Mouse (Mus musculus): Measurements from ENCODE around the gene Fgfr2. TPM values are rescaled to one million over a fixed set of nuclear protein-coding genes. Genes with fewer than 3 reads are reported as not detected.
A peak's percentile ranks its signal among the peaks of the same experiment; 100 is the strongest.
"Not testable (repeated sequence)": the region's sequence is repeated elsewhere in the genome, so short reads cannot be mapped to it uniquely, and the experiment has no call there.

Fgfr2 gene
- total RNA-seq, 2 experiments from 2014 or later: 1.5 to 1.7 TPM

DNA sequence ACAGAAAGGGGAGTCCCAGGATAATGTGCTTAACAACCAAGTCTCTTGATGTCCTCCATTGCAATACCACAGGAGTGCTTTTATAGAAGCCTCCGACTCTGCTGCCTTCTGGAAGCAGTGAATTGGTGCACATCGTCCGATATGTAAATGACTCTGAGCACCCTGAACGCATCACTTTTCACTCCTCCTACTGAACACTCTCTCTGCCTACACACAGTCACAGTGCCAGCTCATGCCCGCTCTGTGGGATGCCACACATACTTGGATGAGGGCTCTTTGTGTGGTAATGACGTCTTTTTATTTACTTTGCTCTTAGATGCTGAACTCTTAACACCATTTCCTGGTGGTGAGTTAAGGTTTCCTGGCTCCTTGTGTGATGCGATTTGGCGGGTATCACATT, 1936.1 kb downstream of the Fgfr2 start:
- intact Hi-C loops (cut with DNase I): loop anchor here (10.0 kb wide), 1 partner anchor 148 kb away; the partner anchor contains the start of gene Fam24a
- no peak for DNase-seq

DNA sequence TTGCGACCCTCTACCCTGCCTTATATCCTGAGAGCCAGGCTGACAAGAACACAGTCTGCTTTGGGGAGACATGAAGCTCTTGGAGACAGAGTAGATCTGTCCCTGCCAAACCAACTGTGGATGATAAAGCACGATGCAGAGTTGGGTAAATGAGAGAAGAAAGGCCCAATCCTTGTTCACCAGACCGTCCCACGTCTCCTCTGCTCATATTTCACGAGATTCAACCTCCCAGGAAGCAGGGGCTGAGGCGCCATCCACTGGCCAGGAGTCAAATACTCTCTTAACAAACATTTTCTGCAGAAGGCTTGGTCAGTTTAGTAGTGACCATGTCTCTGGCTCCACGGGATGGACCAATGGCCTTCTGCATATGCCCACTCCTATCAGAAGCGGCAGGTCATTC, 1938.8 kb downstream of the Fgfr2 start:
- intact Hi-C loops (cut with DNase I): loop anchor here (10.0 kb wide), 1 partner anchor 150 kb away; the partner anchor contains the start of gene Fam24a
- no peak for DNase-seq

DNA sequence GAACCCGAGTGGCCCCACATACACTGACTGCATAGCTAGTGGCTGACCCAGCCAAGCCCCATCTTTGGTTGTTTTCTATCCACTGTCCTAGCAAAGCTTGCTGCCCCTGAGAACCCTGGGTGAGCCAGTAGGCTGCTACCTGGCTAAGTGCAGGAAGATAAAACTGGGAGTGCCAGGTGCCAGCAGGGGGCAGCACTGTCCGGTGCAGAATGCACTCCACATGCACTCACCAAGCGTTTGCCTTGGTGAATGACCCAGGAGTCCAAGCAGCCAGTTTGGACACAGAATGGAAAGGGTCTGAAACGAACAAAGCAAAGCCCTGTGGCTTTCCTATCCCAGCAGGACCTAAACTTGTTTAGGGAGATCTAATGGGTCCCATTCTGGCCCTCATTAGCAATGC, 1940.5 kb downstream of the Fgfr2 start:
- DNase-seq: peak; percentile 11 to 38
- intact Hi-C loops (cut with DNase I): loop anchor here (10.0 kb wide), 1 partner anchor 152 kb away; the partner anchor contains the start of gene Fam24a

DNA sequence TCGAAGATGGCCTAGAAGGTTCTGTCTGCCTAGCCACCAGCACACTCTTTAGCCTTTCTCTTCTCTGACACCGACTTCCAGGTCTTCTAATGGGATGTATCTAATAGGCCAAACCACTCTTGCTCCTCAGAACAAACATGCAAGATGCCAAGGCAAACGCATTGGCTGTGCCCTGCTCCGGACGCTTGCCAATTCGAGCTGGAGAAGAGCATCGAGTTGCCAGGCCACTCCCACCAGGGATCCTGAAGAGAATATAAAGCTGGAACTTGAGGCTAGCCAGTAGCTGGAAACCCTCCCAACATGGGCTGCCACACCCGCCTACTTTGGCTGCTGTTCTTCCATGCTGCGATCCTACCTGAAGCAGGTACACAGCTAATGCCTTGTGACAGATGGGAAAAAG, 1949.0 kb downstream of the Fgfr2 start, which contains the start of gene 5430419D17Rik:
Gene 5430419D17Rik, plus strand, starts transcription at position 282 of the 400 bp plus-strand sequence.
- intact Hi-C loops (cut with DNase I): no loop called here
- no peak for DNase-seq

DNA sequence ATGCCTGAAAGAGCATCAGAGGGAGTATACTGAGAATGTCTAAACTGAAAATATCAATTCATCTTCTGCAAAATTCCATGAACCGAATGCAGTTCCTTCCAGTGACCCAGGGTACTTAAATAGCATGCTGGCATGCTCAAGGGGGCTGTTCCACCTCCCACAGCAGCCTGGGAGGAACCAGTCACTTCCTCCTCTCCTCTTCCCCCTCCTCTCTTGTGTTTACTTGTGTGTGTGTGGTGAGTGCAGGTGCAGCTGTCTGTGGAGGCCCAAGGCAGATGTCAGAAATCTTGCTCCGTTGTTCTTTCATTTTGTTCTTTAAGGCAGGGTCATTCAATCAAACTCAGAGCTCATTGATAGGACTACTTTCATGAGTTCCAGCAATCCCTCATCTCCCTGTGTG, 1954.1 kb downstream of the Fgfr2 start:
- intact Hi-C loops (cut with DNase I): no loop called here
- DNase-seq: no peak

DNA sequence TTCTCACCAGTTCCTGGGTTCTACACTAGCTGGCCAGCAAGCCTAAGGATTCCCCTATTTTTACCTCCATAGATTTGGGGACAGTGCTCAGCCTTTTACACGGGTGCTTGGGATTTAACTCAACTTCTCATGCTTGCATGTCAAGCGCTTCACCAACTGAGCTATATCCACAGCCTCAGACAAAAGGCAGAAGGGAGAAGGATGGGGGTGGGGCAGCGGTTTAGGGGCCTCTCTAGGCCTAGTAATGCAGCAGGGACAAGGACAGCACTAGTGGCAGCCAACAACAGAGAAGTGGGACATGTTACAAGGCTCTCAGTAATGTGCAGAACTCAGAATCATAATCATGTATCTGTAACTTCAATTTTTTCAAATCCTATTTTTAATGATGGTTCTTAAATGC, 1955.4 kb downstream of the Fgfr2 start:
- intact Hi-C loops (cut with DNase I): no loop called here
- no peak for DNase-seq

DNA sequence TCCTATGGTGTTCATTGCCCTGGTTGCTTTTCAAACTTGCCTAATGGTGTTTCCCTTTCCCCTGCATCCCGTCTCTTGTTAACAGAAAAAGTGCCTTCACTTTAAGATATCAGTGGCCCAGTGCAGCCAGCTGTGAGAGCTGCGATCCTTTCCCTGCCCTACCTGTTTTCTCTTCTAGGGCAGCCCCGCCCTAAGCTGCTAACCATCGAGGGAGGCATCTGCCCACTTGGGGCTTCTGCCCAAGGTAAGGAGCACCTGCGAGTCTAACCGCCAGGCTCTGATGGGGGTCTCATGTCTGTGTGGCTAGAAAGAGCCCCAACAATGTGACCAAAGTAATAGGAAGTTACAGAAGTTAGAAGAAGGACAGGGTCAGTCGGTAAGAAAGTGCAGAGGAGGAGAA, 1960.9 kb downstream of the Fgfr2 start:
- DNase-seq: no peak
- intact Hi-C loops (cut with DNase I): no loop called here

DNA sequence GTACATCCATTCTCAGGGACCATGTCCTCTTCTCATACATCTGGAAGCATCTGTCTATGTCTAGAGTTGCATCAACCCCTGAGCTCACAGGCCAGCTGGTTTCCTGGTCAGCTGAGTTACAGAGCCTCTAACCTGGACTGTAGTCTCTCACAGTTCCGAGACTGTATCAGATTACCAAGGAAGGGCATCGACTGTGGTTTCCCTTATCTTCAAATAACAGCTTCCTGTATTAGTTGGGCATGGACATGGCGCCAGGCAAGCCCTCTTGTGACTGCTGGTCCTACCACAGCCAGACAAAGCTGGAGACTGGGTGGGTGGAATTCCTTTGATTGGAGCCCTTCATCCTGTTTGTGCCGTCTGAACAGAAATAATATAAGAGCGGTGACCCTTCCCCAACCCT, 1970.1 kb downstream of the Fgfr2 start:
- intact Hi-C loops (cut with DNase I): no loop called here
- no peak for DNase-seq

DNA sequence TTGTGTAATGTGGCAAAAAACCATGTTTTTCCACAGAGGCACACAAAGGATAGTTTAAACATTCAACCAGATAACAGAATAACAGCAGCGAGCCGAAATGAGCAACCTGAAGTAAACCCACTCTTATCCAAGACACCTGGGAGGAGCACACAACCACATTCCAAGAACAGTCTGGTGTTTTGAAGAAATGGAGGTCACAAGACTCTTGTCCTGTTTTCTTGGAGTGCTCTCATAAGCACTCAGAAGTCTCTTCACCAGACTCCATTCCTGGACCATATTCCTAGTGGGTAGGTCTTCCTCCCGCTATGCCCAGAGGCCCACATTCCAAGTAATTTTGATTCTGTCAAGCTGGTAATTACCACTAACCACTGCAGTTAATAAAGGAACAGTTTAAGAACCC, 1973.0 kb downstream of the Fgfr2 start:
- intact Hi-C loops (cut with DNase I): no loop called here
- DNase-seq: no peak

DNA sequence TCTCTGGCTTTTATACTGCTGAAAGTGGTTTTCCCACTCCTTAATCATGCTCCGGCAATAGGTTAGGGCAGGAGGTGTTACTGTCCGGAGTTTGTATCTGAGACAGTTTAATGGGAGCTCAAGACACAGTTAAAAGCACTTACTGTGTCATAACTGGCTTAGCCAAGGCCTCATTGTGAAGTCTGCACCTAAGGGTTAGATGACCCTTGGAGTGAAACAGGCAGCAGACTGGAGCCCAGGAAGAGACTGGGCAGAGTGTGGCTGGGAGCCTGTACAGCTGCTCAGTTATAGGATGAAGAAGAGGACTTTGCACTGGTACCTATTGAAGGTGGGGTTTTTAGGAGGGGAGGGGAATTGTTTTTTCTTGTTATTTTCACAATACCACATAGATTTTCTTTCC, 1976.9 kb downstream of the Fgfr2 start, which contains the start of gene 4933402N03Rik:
Gene 4933402N03Rik, minus strand, starts transcription at position 101 of the 400 bp plus-strand sequence.
- intact Hi-C loops (cut with DNase I): no loop called here
- no peak for DNase-seq

DNA sequence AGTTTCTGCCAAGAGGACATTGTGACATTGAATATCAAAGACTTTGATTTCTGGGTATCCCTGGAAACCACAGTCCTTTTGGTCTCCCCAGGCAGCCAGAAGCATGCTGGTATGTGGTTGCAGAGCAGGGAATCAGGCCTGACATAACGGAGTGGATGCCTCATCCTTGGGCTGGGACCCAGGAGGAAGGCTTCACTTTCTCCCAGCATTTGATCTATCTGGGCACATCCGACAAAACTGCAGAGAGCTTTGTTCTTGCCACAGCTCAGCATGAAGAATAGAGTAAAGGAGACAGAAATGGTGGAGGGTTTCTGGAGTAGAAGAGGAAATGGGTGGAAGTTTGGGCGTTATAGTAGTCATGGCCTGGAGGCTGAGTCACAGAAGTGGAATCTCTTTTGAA, 1990.0 kb downstream of the Fgfr2 start:
- intact Hi-C loops (cut with DNase I): no loop called here
- no peak for DNase-seq

DNA sequence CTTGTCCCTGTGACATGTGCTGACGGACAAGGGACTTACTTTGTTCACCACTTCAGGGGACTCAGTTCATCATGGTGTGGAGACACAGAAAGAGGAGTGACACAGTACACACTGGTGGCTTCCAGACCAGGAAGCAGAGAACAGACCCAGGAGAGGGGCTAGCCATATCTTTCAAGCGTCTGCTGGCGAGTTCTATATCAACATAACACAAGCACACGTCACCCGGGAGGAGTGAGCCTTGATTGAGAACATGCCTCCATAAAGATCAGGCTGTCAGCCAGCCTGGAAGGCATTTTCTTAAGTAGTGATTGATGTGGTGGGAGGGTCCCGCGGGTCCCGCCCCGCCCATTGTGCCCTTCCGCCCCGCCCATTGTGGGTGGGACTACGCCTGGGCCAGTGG, 1993.1 kb downstream of the Fgfr2 start:
- DNase-seq: no peak
- intact Hi-C loops (cut with DNase I): no loop called here

DNA sequence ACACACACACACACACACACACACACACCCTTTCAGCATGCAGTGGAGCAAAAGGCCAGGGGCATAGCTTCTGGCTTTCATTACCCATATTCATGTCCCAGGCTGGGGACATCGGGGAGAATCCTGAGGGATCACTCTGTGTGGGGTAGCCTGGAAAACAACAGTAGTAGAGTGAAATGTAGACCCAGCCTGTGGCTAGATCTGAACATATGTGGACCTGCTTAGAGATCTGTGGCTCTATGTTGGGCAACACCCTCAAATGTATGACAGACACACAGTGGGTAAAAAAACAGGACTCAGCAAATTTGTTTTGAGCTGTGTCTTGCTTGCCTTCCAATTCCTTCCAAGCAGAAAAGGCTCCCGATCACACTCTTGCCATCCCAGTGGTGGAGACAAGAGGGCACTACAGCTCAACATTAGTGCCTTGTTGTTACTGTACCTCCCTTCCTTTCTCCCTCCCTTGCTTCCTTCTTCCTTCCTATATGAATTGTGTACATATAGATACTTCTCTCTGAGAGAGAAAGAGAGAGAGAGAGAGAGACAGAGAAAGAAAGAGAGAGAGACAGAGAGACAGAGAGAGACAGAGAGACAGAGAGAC, 2000.8 kb downstream of the Fgfr2 start:
- intact Hi-C loops (cut with DNase I): no loop called here
- DNase-seq: no peak

DNA sequence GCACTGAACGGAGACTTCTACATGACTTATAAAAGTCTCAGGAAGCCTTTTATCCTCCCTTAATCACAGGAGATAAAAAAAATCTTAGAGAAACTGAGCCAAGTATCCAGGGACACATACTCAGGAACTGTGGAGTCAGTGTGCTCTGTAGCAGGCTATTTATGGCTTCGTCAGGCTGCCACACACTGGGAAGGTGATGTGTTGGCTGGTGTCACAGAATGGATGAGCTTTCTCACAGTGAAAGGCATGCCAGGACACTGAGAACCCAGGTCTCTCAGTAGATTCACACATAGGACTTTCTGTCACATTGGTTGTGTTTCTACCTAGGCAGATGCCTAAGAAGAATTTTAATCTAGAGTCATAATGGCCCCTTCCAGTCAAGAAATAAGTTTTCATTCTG, 2008.7 kb downstream of the Fgfr2 start:
- intact Hi-C loops (cut with DNase I): loop anchor here (10.0 kb wide), 1 partner anchor 220 kb away; the partner anchor contains the start of gene Fam24a
- no peak for DNase-seq

DNA sequence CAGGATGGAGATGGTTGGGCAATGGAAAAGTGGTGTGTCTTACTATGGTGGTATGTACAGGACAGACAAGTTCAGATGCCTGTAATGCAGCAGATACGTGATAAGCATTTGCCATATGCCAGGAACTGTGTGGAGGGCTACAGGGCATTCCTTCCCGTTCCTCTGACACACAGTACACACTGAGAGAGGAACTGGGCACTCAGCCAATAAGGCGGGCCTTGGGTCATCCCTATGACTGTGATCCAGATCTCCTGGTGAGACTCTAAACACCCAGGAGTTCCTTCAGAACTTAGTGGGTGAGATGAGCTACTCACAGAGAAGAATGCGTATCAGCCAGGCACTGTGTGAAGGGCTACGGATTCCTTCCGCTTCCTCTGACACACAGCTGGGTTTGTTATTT, 2009.5 kb downstream of the Fgfr2 start:
- no peak for DNase-seq
- intact Hi-C loops (cut with DNase I): loop anchor here (10.0 kb wide), 1 partner anchor 221 kb away; the partner anchor contains the start of gene Fam24a

DNA sequence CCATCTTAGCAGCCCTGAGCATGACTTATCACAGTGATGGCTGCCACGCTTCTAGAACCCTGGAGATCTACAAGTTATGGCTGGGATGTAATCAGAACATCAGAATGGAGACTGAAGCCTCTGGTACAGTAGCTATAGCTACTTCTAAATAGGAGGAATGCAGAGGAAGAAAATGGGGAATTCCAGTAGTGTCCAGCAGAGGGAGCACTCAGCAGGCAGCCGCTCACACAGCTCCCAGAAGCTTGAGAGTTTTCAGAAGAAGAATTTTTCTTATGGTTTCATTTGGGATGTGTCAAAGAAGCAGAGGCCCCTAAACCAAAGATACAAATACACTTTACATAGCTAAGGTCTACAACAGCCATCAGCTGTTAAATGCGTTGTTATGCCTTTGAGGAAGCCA, 2010.7 kb downstream of the Fgfr2 start:
- DNase-seq: peak; percentile 10 to 33
- intact Hi-C loops (cut with DNase I): loop anchor here (10.0 kb wide), 1 partner anchor 222 kb away; the partner anchor contains the start of gene Fam24a

DNA sequence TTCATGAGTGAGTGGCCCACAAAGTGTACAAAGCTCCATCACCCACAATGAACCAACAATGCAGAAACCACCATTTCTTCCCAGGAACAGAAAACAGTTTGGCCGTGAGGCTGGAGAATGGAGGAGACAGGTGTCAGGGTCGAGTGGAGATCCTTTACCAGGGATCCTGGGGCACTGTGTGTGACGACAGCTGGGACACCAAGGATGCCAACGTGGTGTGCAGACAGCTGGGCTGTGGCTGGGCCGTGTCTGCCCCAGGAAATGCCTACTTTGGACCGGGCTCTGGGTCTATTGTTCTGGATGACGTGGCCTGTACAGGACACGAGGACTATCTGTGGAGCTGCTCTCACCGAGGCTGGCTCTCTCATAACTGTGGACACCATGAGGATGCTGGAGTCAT, 2040.7 kb downstream of the Fgfr2 start:
- DNase-seq; intact Hi-C loops (cut with DNase I): not testable (repeated sequence)

DNA sequence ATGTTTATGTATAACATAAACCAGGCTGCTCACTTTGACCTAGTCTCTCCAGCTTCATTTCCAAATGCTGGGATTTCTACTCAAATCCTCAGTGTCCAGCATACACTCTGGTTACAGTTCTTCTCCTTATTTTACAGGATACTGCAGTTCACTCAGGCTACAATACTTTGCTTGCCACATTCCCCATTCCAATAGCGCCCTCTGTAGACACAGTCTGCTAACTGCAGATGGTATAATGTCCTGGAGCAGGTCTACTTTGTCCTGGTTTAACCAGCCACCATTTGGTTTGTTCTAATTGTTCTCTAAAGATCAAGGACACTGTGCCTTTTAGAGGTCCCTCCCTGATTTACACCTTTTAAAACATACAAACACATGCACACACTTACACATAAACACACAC, 2047.2 kb downstream of the Fgfr2 start:
- DNase-seq: peak in 1 of 2 experiments; percentile 10
- intact Hi-C loops (cut with DNase I): no loop called here

DNA sequence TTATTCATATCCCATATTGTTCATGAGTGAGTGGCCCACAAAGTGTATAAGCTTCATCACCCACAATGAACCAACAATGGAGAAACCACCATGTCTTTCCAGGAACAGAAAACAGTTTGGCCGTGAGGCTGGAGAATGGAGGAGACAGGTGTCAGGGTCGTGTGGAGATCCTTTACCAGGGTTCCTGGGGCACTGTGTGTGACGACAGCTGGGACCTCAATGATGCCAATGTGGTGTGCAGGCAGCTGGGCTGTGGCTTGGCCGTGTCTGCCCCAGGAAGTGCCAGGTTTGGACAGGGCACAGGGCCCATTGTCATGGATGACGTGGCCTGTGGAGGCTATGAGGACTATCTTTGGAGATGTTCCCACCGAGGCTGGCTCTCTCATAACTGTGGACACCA, 2049.1 kb downstream of the Fgfr2 start:
- DNase-seq; intact Hi-C loops (cut with DNase I): not testable (repeated sequence)

DNA sequence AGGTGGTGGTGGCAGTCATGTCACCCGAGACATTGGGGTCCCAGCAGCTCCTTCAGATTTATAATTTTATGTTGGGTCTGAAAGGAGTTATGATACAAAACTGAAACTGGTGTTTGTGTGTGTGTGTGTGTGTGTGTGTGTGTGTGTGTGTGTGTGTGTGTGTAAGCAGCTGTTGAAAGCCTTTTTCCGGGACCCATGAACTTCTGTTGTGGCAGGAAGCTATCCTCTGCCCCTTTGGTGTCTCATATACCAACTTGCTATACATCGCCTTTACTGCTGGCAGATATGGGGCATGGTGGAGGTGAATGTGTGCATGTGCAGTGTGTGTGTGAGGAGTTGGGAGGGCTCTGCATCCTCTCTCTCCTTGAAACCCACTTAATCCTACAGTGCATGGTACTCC, 2049.7 kb downstream of the Fgfr2 start:
- intact Hi-C loops (cut with DNase I); DNase-seq: not testable (repeated sequence)

DNA sequence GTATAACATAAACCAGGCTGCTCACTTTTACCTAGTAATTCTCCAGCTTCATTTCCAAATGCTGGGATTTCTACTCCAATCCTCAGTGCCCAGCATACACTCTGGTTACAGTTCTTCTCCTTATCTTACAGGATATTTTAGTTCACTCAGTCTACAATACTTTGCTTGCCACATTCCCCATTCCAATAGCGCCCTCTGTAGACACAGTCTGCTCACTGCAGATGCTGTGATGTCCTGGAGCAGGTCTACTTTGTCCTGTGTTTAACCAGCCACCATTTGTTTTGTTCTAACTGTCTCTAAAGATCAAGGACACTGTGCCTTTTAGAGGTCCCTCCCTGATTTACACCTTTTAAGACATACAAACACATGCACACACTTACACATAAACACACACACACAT, 2055.0 kb downstream of the Fgfr2 start:
- DNase-seq: peak in 1 of 2 experiments; percentile 34
- intact Hi-C loops (cut with DNase I): not testable (repeated sequence)

DNA sequence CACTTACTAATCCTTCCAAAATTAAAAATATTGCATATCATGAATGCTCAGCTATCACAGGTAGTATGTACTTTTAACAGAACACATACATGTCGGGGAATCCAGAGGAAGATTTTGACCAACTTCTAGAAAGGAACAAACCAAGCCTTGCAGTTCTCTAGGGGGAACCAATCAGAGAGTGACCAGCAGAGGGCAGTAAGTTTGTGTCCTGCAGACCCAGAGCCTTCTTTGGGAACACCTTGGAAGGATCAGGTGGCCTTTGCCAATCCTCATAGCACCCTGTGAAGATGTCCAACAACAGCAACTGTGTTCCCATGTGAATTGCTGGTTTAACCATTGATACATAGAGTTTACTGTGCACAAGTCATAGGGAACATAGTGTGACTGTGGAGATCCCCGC, 2060.6 kb downstream of the Fgfr2 start:
- DNase-seq: no peak
- intact Hi-C loops (cut with DNase I): no loop called here
